10 mouse cellular contexts compared by ENCODE assay signal in the genomic region with DNA sequence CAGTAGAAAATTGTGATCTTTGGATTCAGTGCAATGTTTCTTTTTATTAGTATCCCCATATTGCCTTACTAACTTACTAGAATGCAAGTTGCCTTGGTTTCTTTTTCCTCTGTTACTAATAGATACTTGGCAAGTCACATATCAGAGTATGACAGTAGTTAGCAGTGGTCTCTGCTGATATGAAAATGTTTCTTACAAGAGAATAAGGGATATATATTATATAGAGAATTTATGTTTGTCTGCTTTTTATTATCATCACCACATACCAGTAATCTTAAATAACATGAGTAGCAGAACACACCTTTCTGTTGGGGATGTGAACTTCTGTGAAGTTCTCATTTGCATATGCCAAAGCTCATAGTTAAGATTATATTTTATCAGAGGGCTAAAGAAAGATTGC.
"Had no signal": no experiment of that assay in that cellular context is flagged by ENCODE, and none has a peak within 500 bp of the region (broad histone marks: within the 10 kb centered on the region; RNA-seq: fewer than 3 reads in every experiment).

No protein-coding gene starts in this region.

- DNase-seq: kidney, adult 2 months; kidney, postnatal 25 days; layer of hippocampus, postnatal 36 days; lung, postnatal 36 days; thymus, postnatal 4 days had no signal

- H3K4me2 ChIP-seq: limb, embryonic 12.5 days; midbrain, embryonic 11.5 days; midbrain, embryonic 15.5 days; neural tube, embryonic 12.5 days had no signal

- H3K9me3 ChIP-seq: limb, embryonic 12.5 days; midbrain, embryonic 15.5 days; neural tube, embryonic 12.5 days had no signal

- H3K4me1 ChIP-seq: limb, embryonic 12.5 days; midbrain, embryonic 15.5 days; neural tube, embryonic 12.5 days had no signal

- H3K36me3 ChIP-seq: midbrain, embryonic 15.5 days; neural tube, embryonic 12.5 days had no signal

- ATAC-seq: midbrain, embryonic 15.5 days had no signal

- H3K9ac ChIP-seq: limb, embryonic 12.5 days; midbrain, embryonic 15.5 days; neural tube, embryonic 12.5 days had no signal

- H3K27me3 ChIP-seq: limb, embryonic 12.5 days; midbrain, embryonic 15.5 days; neural tube, embryonic 12.5 days had no signal

- H3K27ac ChIP-seq: limb, embryonic 12.5 days; midbrain, embryonic 15.5 days; neural tube, embryonic 12.5 days; stomach, postnatal 0 days had no signal

- H3K4me3 ChIP-seq: limb, embryonic 12.5 days; midbrain, embryonic 15.5 days; neural tube, embryonic 12.5 days had no signal
